Comparison of ENCODE assay signal across 24 mouse cellular contexts in genomic region chr11:50814233-50814632, GRCm38 (mm10). TPM values are rescaled to one million over a fixed set of nuclear protein-coding genes. Genes with fewer than 3 reads are reported as not detected.
"Had no signal": no experiment of that assay in that cellular context is flagged by ENCODE, and none has a peak within 500 bp of the region (broad histone marks: within the 10 kb centered on the region; RNA-seq: fewer than 3 reads in every experiment).

No protein-coding gene starts in this region.

- H3K4me3 ChIP-seq: midbrain, embryonic 10.5 days; midbrain, embryonic 13.5 days; midbrain, embryonic 15.5 days; myocyte; neural tube, embryonic 13.5 days; neural tube, embryonic 15.5 days had no signal

- H3K27me3 ChIP-seq: midbrain, embryonic 13.5 days; midbrain, embryonic 15.5 days; neural tube, embryonic 13.5 days; neural tube, embryonic 15.5 days had no signal

- H3K9ac ChIP-seq: lung, embryonic 14.5 days; midbrain, embryonic 13.5 days; midbrain, embryonic 15.5 days; neural tube, embryonic 13.5 days; neural tube, embryonic 15.5 days had no signal

- H3K4me1 ChIP-seq: midbrain, embryonic 10.5 days; midbrain, embryonic 13.5 days; midbrain, embryonic 15.5 days; neural tube, embryonic 13.5 days; neural tube, embryonic 15.5 days had no signal

- DNase-seq: lung, adult 18-20 months; lung, embryonic 14.5 days; lung, postnatal 10 days; lung, postnatal 4 days; retina, postnatal 1 day; right cerebral cortex, adult 18-20 months; right cerebral cortex, postnatal 25 days; right cerebral cortex, postnatal 4 days; spleen, adult 18-20 months; thymus, adult 18-20 months; thymus, postnatal 14 days; thymus, postnatal 36 days had no signal

- ATAC-seq: midbrain, embryonic 13.5 days; midbrain, embryonic 15.5 days had no signal

- H3K27ac ChIP-seq: midbrain, embryonic 10.5 days; midbrain, embryonic 13.5 days; midbrain, embryonic 15.5 days; neural tube, embryonic 13.5 days; neural tube, embryonic 15.5 days had no signal

- H3K4me2 ChIP-seq: lung, embryonic 14.5 days; midbrain, embryonic 13.5 days; midbrain, embryonic 15.5 days; neural tube, embryonic 13.5 days; neural tube, embryonic 15.5 days had no signal

RNA-seq across cellular contexts. Expression of gene Zfp879, which starts 27.1 kb away (rescaled TPM):
- total RNA-seq: megakaryocyte, adult 5-6 weeks had no signal
- polyA plus RNA-seq: myocyte; small intestine, adult 2 months had no signal

RNA-seq across cellular contexts. Expression of gene Grm6, which starts 36.3 kb away (rescaled TPM):
- total RNA-seq: megakaryocyte-erythroid progenitor cell, adult 5-6 weeks had no signal
- polyA plus RNA-seq: lung, embryonic 14.5 days; lung, embryonic 16.5 days; midbrain, embryonic 10.5 days; myocyte; neural tube, embryonic 11.5 days; neural tube, embryonic 13.5 days; stomach, embryonic 14.5 days had no signal
